Mouse (Mus musculus): Measurements from ENCODE around the gene Gnas.
"Not testable (repeated sequence)": the region's sequence is repeated elsewhere in the genome, so short reads cannot be mapped to it uniquely, and the experiment has no call there.

Gene Gnas

GRCm38 (mm10) chr2:174295175-174295899 lies 11.2 kb downstream of the Gnas start:
- DNase-seq = peak; percentile 89 to 95

DNA sequence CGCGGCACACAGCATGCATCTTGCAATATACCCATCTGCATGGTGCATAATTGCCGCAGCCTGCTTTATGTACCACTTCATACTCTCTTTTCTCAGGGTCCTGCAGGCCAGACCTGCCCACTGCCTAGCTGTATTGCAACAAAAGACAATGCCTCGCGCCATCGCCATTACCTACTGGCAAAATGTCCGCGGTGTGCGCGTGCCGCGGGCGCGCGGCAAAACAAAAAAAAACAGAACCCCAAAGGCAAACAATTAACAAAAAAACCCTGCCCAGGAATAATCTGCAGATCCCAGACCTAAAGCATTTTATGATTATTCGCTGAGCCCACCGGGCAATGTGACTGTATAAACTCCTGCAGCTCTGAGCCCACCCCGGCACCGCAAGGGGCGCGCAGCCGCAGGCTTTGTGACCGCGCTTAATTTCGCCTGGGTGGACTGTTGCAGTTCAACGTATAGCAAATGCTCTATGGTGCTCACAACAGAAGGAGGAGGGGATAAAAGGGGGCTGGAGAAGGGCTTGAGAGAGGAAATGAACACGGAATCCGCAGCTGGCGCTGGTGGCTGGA lies 11.9 kb downstream of the Gnas start:
- no peak for DNase-seq

- peak; percentile 38 to 64 for DNase-seq
Observed at GRCm38 (mm10) chr2:174297086-174297571, 13.0 kb downstream of the Gnas start.

- no peak for DNase-seq
Observed at GRCm38 (mm10) chr2:174297851-174298250, 13.7 kb downstream of the Gnas start.

- no peak for DNase-seq
Observed at GRCm38 (mm10) chr2:174298471-174298870, 14.4 kb downstream of the Gnas start.

GRCm38 (mm10) chr2:174299091-174299770 lies 15.1 kb downstream of the Gnas start:
- DNase-seq = no peak

DNA sequence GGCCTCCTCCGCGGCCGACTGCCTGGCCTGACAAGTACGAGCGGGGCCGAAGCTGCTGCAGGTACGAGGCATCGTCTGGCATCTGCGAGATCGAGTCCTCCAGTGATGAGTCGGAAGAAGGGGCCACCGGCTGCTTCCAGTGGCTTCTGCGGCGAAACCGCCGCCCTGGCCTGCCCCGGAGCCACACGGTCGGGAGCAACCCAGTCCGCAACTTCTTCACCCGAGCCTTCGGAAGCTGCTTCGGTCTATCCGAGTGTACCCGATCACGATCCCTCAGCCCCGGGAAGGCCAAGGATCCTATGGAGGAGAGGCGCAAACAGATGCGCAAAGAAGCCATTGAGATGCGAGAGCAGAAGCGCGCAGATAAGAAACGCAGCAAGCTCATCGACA lies 15.6 kb downstream of the Gnas start:
- DNase-seq = no peak

DNA sequence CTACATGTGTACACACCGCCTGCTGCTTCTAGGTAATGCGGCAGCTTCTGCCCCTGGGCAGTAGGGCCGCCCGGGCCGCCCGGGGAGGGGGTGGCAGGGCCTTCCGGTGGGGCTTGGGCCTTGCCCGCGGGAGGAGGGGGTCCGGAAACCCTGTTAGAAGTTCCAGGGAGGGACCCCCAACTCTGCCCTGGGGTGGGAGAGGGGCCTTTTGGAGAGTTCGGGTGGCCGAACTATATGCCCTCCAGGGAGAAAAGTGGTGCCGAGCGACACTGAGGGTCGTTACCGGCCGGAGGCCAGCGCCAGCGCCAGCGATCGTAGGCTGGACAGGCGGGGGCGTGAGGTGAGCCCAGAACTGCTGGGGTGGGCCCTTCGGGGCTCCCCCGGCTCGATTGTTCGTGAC lies 16.1 kb downstream of the Gnas start:
- no peak for DNase-seq

DNA sequence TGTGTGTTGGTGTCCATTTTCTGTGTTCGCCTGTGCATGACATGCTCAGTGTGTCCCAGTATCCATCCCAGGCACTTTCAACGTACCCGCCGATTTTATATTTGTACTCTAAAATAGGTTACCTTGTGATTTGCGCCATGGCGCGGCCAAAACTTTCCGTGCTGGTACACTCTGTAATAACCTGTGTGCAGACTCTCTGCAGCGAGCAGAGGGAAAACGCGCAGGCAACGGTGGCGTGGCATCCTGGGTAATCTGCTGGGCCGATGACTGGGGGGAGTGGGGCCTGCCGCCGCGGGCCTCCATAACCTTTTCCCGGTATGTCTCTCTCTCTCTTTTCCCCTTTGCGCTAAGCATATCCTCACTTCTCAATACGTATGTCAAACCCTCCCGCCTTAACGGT lies 16.5 kb downstream of the Gnas start:
- DNase-seq = no peak

DNA sequence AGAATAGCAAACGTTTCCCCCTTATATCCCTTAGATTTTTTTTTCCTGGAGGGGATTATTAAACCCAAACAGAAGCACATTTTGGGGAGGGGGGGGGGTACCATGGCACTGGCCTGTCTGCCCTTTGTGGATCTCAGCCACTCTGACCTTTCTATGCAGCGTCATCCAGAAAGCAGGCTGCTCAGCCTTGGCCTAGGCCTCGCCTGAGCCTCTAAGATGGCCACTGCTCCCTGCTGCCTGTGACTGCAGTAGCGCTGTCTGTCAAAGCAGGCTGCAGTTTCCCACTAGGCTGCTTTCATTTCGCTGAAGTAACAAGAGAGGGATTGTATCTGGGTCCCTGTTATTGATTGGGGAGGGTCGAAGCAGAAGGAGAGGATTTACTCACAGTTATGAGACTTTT lies 18.4 kb downstream of the Gnas start:
- no peak for DNase-seq

DNA sequence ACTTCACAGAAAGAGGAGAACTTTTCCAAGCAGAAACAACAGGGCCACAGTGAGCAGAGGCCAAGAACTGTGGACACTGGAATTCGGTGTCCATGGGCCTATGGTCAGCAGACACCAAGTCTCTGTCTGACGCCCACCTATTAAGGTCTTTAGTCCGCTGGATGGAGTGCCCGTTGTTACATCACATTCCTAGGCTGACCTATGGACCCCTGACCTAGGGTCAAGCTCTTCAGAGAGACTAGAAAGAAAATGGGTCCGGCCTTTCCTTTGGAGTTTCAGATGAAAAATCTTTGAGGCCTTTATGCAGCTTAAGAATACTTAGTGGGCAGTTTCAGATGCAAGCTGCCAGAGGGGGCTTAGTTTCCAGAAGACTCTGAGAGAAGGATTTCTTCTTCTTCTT lies 21.5 kb downstream of the Gnas start:
- no peak for DNase-seq

GRCm38 (mm10) chr2:174307903-174308302 lies 23.8 kb downstream of the Gnas start:
- no peak for DNase-seq

- DNase-seq = peak; percentile 75 to 78
Observed at GRCm38 (mm10) chr2:174310913-174311514, 26.9 kb downstream of the Gnas start.

DNA sequence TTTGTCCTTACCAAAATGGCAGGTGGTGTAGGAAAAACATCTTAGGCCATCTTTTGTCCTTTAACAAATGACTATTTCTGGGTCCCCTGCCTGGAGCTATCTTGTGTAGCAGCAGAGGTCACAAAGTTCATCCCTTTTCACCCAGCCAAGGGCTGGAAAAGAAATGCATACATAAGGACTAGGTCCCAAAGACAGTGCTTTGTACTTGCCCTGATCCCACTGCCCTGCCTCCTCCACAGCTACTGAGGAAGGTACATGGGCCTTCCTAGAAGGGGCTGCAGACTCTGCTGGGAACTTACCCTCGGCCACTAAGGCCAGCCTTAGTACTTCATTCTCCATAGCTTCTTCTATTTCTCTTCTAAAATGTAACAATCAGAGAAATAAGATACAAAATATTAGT lies 27.5 kb downstream of the Gnas start:
- DNase-seq = no peak

GRCm38 (mm10) chr2:174312118-174312647 lies 28.1 kb downstream of the Gnas start:
- peak; percentile 91 to 93 for DNase-seq

GRCm38 (mm10) chr2:174312661-174313060 lies 28.5 kb downstream of the Gnas start:
- no peak for DNase-seq

DNA sequence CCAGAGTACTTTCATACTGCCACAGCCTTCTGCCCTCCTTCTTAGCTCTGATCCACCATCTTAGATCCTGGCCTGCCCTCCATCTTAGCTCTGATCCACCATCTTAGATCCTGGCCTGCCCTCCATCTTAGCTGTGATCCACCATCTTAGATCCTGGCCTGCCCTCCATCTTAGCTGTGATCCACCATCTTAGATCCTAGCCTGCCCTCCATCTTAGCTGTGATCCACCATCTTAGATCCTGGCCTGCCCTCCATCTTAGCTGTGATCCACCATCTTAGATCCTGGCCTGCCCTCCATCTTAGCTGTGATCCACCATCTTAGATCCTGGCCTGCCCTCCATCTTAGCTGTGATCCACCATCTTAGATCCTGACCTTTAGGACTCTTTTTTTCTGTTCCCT lies 31.3 kb downstream of the Gnas start:
- DNase-seq = not testable (repeated sequence)

GRCm38 (mm10) chr2:174316661-174317060 lies 32.5 kb downstream of the Gnas start:
- no peak for DNase-seq

DNA sequence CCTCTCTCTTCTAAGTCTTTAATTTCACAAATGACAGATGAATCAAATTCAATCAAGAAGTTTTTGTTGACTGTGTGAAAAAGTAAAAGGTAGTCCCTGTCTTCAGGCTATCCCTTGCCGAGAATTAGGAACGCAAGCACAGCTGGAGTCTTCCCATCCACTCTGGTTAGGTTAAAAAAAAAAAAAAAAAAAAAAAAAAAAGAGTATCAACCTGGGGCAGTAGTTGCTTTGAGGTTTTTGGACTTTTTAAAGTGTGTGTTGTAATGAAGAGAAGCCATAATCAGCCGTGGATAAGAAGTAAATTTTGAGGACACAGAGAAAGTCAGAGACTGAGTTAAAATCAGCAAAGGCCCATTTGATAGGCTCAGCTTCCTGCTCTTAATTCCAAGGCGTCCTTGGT lies 41.9 kb downstream of the Gnas start:
- no peak for DNase-seq

DNA sequence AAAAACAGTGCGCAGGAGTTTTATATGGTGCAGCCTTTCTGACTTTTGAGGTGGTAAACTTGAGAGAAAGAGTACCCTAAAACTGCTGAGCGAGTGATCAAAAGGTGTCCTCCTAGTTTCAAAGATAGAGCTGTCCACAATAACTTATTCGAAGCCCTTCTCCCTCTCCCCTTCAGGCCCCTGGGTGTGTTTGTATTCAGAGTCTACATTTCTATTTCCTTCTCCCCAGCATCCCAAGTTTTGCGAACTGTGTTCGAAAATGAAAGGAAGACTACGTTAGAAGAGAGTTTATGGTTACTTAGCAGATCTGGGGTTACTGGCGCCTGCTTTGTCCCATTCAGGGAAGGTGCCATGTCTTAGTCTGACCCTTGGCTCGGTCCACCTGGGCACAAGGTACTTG lies 42.4 kb downstream of the Gnas start:
- no peak for DNase-seq

DNA sequence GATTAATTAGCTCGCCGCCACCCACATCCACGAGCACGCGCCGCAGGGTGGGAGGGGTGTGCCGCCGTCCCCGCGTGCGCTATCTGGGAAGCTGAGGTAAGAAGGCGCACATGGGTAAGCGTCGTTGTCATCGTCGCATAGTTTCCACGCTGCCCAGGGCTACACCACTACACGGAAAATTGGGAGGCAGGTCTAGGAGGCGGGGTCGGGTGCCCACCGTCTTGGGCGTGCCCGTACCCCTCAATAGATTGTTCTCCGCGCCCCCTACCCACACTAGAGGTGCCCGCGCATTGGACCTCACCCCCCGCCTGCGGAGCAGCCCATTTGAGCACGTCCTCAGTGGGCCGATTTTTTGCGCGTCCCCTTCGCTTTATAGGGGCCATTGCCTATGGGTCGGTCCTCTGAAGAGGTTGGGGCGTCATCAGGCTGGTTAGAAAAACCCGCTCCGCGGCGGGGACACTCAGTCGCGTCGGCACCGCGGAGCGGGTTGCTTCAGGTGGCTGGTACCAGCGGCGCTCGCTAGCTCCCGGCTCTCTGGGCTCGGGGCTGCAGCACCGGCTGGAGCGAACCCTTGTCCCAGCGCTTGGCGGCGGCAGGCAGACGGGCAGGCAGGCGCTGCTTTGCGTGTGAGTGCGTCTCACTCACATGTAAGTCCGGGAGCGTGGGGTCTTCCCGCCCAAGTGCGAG lies 43.3 kb downstream of the Gnas start:
- DNase-seq = peak; percentile 79 to 84

- DNase-seq = no peak
Observed at GRCm38 (mm10) chr2:174328358-174328905, 44.3 kb downstream of the Gnas start.
